Mouse (Mus musculus) G1E-ER4 (cell line): ENCODE measurements around the gene Tmem104. TPM values are rescaled to one million over a fixed set of nuclear protein-coding genes. Genes with fewer than 3 reads are reported as not detected.

Source experiments
- GATA1 ChIP-seq: IDR thresholded peaks from one replicate; pipeline ENCODE4 v1.8.0; 2012; ENCODE audit warnings: low read length, inconsistent platforms
- polyA plus RNA-seq: library from polyadenylated mRNA; stranded (reverse); fragments of >175 nt; gene quantifications from 2 replicates; pipeline ENCODE4 v1.2.3, GENCODE M21; 2012

Tmem104 gene
- polyA plus RNA-seq, 1 experiment, result 19.0 TPM

- no peak for TF ChIP-seq GATA1
Measured at GRCm38 (mm10) chr11:115229021-115229930, 42.0 kb downstream of the Tmem104 start.

- TF ChIP-seq GATA1, result no peak
Measured at GRCm38 (mm10) chr11:115231168-115231915, 44.1 kb downstream of the Tmem104 start.

GRCm38 (mm10) chr11:115231924-115232323 lies 44.6 kb downstream of the Tmem104 start:
- no peak for TF ChIP-seq GATA1

- TF ChIP-seq GATA1, result no peak
Measured at GRCm38 (mm10) chr11:115232889-115233288, 45.6 kb downstream of the Tmem104 start.

- no peak for TF ChIP-seq GATA1
Measured at GRCm38 (mm10) chr11:115233526-115234290, 46.4 kb downstream of the Tmem104 start.

- TF ChIP-seq GATA1, result no peak
Measured at GRCm38 (mm10) chr11:115234320-115235044, 47.2 kb downstream of the Tmem104 start.

GRCm38 (mm10) chr11:115236570-115236969 lies 49.3 kb downstream of the Tmem104 start:
- TF ChIP-seq GATA1, result no peak

GRCm38 (mm10) chr11:115241402-115241801 lies 54.1 kb downstream of the Tmem104 start:
- no peak for TF ChIP-seq GATA1

- no peak for TF ChIP-seq GATA1
Measured at GRCm38 (mm10) chr11:115242746-115243145, 55.5 kb downstream of the Tmem104 start.

- TF ChIP-seq GATA1, result no peak
Measured at GRCm38 (mm10) chr11:115243783-115244182, 56.5 kb downstream of the Tmem104 start.

- no peak for TF ChIP-seq GATA1
Measured at GRCm38 (mm10) chr11:115244840-115245239, 57.6 kb downstream of the Tmem104 start.

- no peak for TF ChIP-seq GATA1
Measured at GRCm38 (mm10) chr11:115246386-115246785, 59.1 kb downstream of the Tmem104 start.

- TF ChIP-seq GATA1, result no peak
Measured at GRCm38 (mm10) chr11:115247240-115247639, 60.0 kb downstream of the Tmem104 start.

- no peak for TF ChIP-seq GATA1
Measured at GRCm38 (mm10) chr11:115247945-115248344, 60.7 kb downstream of the Tmem104 start.
